Mouse (Mus musculus) 416B (cell line): ENCODE measurements around the gene Tspan33.

Source experiments
- DNase-seq: peaks from one replicate; pipeline ENCODE4 v3.0.0; 2011; ENCODE audit warnings: low read depth

Tspan33 gene

GRCm38 (mm10) chr6:29699085-29699745 lies 5.2 kb downstream of the Tspan33 start:
- no peak for DNase-seq

- no peak for DNase-seq
Measured at GRCm38 (mm10) chr6:29701051-29701450, 7.0 kb downstream of the Tspan33 start.

GRCm38 (mm10) chr6:29702126-29702525 lies 8.1 kb downstream of the Tspan33 start:
- no peak for DNase-seq

- no peak for DNase-seq
Measured at GRCm38 (mm10) chr6:29704143-29704542, 10.1 kb downstream of the Tspan33 start.

- no peak for DNase-seq
Measured at GRCm38 (mm10) chr6:29707902-29708301, 13.9 kb downstream of the Tspan33 start.

GRCm38 (mm10) chr6:29711318-29711717 lies 17.3 kb downstream of the Tspan33 start:
- no peak for DNase-seq

GRCm38 (mm10) chr6:29712011-29712584 lies 18.1 kb downstream of the Tspan33 start:
- DNase-seq, result peak; percentile 78

- DNase-seq, result no peak
Measured at GRCm38 (mm10) chr6:29716624-29717365, 22.8 kb downstream of the Tspan33 start.

- DNase-seq, result no peak
Measured at GRCm38 (mm10) chr6:29717541-29717940, 23.5 kb downstream of the Tspan33 start.

- DNase-seq, result no peak
Measured at GRCm38 (mm10) chr6:29717952-29718521, 24.0 kb downstream of the Tspan33 start.

- no peak for DNase-seq
Measured at GRCm38 (mm10) chr6:29718894-29719329, 24.9 kb downstream of the Tspan33 start.

- DNase-seq, result no peak
Measured at GRCm38 (mm10) chr6:29721890-29722289, 27.9 kb downstream of the Tspan33 start.

GRCm38 (mm10) chr6:29726576-29727200 lies 32.7 kb downstream of the Tspan33 start:
- no peak for DNase-seq

- DNase-seq, result no peak
Measured at GRCm38 (mm10) chr6:29728035-29728434, 34.0 kb downstream of the Tspan33 start.

- no peak for DNase-seq
Measured at GRCm38 (mm10) chr6:29729491-29729890, 35.5 kb downstream of the Tspan33 start.

GRCm38 (mm10) chr6:29735336-29735688 lies 41.3 kb downstream of the Tspan33 start, which contains the start of gene Smo:
Gene Smo, plus strand, starts transcription at chr6:29735503.
- no peak for DNase-seq

- DNase-seq, result no peak
Measured at GRCm38 (mm10) chr6:29735689-29736451, 41.8 kb downstream of the Tspan33 start.

GRCm38 (mm10) chr6:29736610-29737458 lies 42.8 kb downstream of the Tspan33 start:
- no peak for DNase-seq

GRCm38 (mm10) chr6:29751466-29752152 lies 57.6 kb downstream of the Tspan33 start:
- DNase-seq, result no peak

GRCm38 (mm10) chr6:29753336-29753735 lies 59.3 kb downstream of the Tspan33 start:
- DNase-seq, result no peak
